Mouse (Mus musculus) embryo, embryonic 10 days (tissue): ENCODE measurements around the gene Ngef.

Experiments used
- DNase-seq: peaks from one replicate; pipeline ENCODE4 v3.0.0-alpha.2; 2015; ENCODE audit warnings: low spot score

Ngef gene

GRCm38 (mm10) chr1:87573800-87574215 is at the start of gene Ngef:
Gene Ngef (minus strand): TSS chr1:87573870.
- DNase-seq: no peak

GRCm38 (mm10) chr1:87621858-87622279 is 48.2 kb upstream of the Ngef start:
- no peak for DNase-seq

GRCm38 (mm10) chr1:87621146-87621857 is 47.6 kb upstream of the Ngef start:
- no peak for DNase-seq

GRCm38 (mm10) chr1:87620693-87621092 is 47.0 kb upstream of the Ngef start:
- DNase-seq: no peak

- DNase-seq: no peak
Measured at GRCm38 (mm10) chr1:87620211-87620668, 46.6 kb upstream of the Ngef start, which contains the start of gene Inpp5d. Gene Inpp5d (plus strand): TSS chr1:87620312.

GRCm38 (mm10) chr1:87614576-87615295 is 41.1 kb upstream of the Ngef start:
- DNase-seq: no peak

GRCm38 (mm10) chr1:87608416-87609046 is 34.9 kb upstream of the Ngef start:
- DNase-seq: peak; percentile 69

- DNase-seq: no peak
Measured at GRCm38 (mm10) chr1:87607385-87608091, 33.9 kb upstream of the Ngef start.

GRCm38 (mm10) chr1:87605296-87605695 is 31.6 kb upstream of the Ngef start:
- DNase-seq: no peak

GRCm38 (mm10) chr1:87603389-87603788 is 29.7 kb upstream of the Ngef start:
- no peak for DNase-seq

- DNase-seq: no peak
Measured at GRCm38 (mm10) chr1:87601801-87602200, 28.1 kb upstream of the Ngef start.

GRCm38 (mm10) chr1:87600533-87600932 is 26.9 kb upstream of the Ngef start:
- DNase-seq: no peak

GRCm38 (mm10) chr1:87594671-87595070 is 21.0 kb upstream of the Ngef start:
- DNase-seq: no peak

- no peak for DNase-seq
Measured at GRCm38 (mm10) chr1:87594261-87594660, 20.6 kb upstream of the Ngef start.

- DNase-seq: no peak
Measured at GRCm38 (mm10) chr1:87589980-87590379, 16.3 kb upstream of the Ngef start.

- DNase-seq: no peak
Measured at GRCm38 (mm10) chr1:87589162-87589561, 15.5 kb upstream of the Ngef start.

GRCm38 (mm10) chr1:87580824-87581223 is 7.2 kb upstream of the Ngef start:
- DNase-seq: peak; percentile 75

GRCm38 (mm10) chr1:87578965-87579364 is 5.3 kb upstream of the Ngef start:
- DNase-seq: no peak

- no peak for DNase-seq
Measured at GRCm38 (mm10) chr1:87574785-87575184, 1.1 kb upstream of the Ngef start.

- DNase-seq: no peak
Measured at GRCm38 (mm10) chr1:87574353-87574752, 683 bp upstream of the Ngef start.

- no peak for DNase-seq
Measured at GRCm38 (mm10) chr1:87573261-87573660, 409 bp downstream of the Ngef start.

- DNase-seq: peak; percentile 27
Measured at GRCm38 (mm10) chr1:87568398-87568797, 5.3 kb downstream of the Ngef start.
